Mouse (Mus musculus) lung, adult 2 months (tissue): Measurements from ENCODE around the gene Vwa7.

ENCODE experiments used
- CTCF ChIP-seq: fragments of 200-500 bp; IDR thresholded peaks from 2 replicates; pipeline ENCODE4 v1.5.1; 2011; ENCODE audit warnings: mild to moderate bottlenecking, low read length, control low read depth; ENCODE audit not compliant: insufficient read depth
- POLR2A ChIP-seq: fragments of 200-500 bp; IDR thresholded peaks from 2 replicates; pipeline ENCODE4 v1.6.1; 2011; ENCODE audit warnings: low read depth, mild to moderate bottlenecking, control low read depth, low read length, borderline replicate concordance; ENCODE audit errors: extremely low read depth

- TF ChIP-seq POLR2A (peak; percentile 80; the same call in 1 of the 2 replicates), CTCF (peak; percentile 14; the same call in 1 of the 2 replicates)
Observed at GRCm38 (mm10) chr17:35058911-35059892, 42.8 kb downstream of the Vwa7 start, which contains the start of gene Ddah2.
